Mouse (Mus musculus) G1E (cell line): Measurements from ENCODE around the gene Zfp609. TPM values are rescaled to one million over a fixed set of nuclear protein-coding genes. Genes with fewer than 3 reads are reported as not detected.

ENCODE experiments used
- ATAC-seq: 2 replicates; pipeline ENCODE4 v1.8.0; 2016; ENCODE audit warnings: mild to moderate bottlenecking; ENCODE audit not compliant: insufficient number of reproducible peaks, poor library complexity, low FRiP score, severe bottlenecking; ENCODE audit errors: extremely low read depth
- DNase-seq: peaks from one replicate; pipeline ENCODE4 v3.0.0; 2012; ENCODE audit warnings: low spot score
- H3K27me3 ChIP-seq: 2 replicates; pipeline ENCODE4 v1.6.1; 2012; ENCODE audit warnings: mild to moderate bottlenecking, low read length, inconsistent platforms; ENCODE audit not compliant: insufficient read depth
- H3K36me3 ChIP-seq: replicated peaks from 2 replicates; pipeline ENCODE3; 2012; ENCODE audit warnings: mild to moderate bottlenecking, inconsistent platforms
- H3K4me1 ChIP-seq: 2 replicates; pipeline ENCODE4 v1.6.1; 2012; ENCODE audit warnings: low read depth, low read length, inconsistent platforms, mixed read lengths; ENCODE audit not compliant: insufficient read depth
- H3K4me3 ChIP-seq: 2 replicates; pipeline ENCODE4 v1.5.1; 2012; ENCODE audit warnings: low read depth, mild to moderate bottlenecking, inconsistent platforms, low read length, moderate library complexity, mixed read lengths
- H3K9me3 ChIP-seq: replicated peaks from 2 replicates; pipeline ENCODE4 v1.6.1; 2012; ENCODE audit warnings: inconsistent platforms
- CTCF ChIP-seq: IDR thresholded peaks from 2 replicates; pipeline ENCODE4 v1.5.1; 2012; ENCODE audit warnings: low read depth, low read length, inconsistent platforms, mixed read lengths
- GATA1 ChIP-seq: IDR thresholded peaks from 2 replicates; pipeline ENCODE4 v1.6.1; 2012; ENCODE audit warnings: borderline replicate concordance, low read length, inconsistent platforms, mixed read lengths
- GATA2 ChIP-seq: IDR thresholded peaks from 2 replicates; pipeline ENCODE4 v1.6.1; 2012; ENCODE audit warnings: low read depth, low read length, inconsistent platforms, borderline replicate concordance
- POLR2AphosphoS5 ChIP-seq: IDR thresholded peaks from 2 replicates; pipeline ENCODE4 v1.6.1; 2012; ENCODE audit warnings: low read depth, low read length, inconsistent platforms; ENCODE audit not compliant: insufficient replicate concordance
- TAL1 ChIP-seq: conservative IDR thresholded peaks from 2 replicates; pipeline ENCODE4 v1.6.1; 2012; ENCODE audit warnings: low read depth, low read length, inconsistent platforms, mixed read lengths
- polyA plus RNA-seq: library from polyadenylated mRNA; stranded (reverse); fragments of >175 nt; gene quantifications from 2 replicates; pipeline ENCODE4 v1.2.3, GENCODE M21; 2012
- total RNA-seq, 2 experiments: library from RNA; stranded (forward) in 1 of 2; stranded (reverse) in 1 of 2; fragments of 200-1000 nt in 1 of 2; fragments of >200 nt in 1 of 2; fragmentation: Nextera tagmentation in 1 of 2; gene quantifications; 2 replicates each; pipeline ENCODE4 v1.2.3; 2014 to 2017

Zfp609 gene
- total and polyA plus RNA-seq, 3 experiments: 4.0 to 83.9 (median 60.3) TPM

DNA sequence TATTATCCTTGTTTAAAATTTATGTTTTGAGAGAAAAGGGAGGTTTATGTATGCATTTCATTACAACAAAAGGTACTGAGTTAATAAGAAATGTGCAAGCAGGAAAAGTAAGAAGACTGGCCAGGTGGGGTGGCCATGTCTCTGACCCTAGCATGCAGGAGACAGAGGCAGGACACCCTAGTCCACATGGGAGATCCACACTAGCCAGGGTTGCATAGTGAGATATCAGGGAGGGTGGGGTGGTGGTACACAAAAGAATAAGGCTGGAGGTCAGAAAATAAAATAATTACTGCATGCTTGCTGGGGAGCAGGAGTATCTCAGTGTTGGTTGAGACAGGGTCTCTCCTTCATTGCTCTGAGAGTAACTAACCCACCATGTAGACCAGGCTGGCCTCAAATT is 84.0 kb downstream of the Zfp609 start:
- H3K9me3 ChIP-seq: no peaks in the 10 kb centered on the region
- no peaks in the 10 kb centered on the region for H3K27me3 ChIP-seq
- H3K4me1 ChIP-seq: peaks cover 43% of the 10 kb centered on the region
- DNase-seq: no peak
- H3K36me3 ChIP-seq: peaks cover 36% of the 10 kb centered on the region
- no peak for ATAC-seq
- H3K4me3 ChIP-seq: no peak overlapping the region
- TF ChIP-seq TAL1 (no peak), POLR2AphosphoS5 (no peak), GATA1 (no peak), CTCF (no peak), GATA2 (no peak)

DNA sequence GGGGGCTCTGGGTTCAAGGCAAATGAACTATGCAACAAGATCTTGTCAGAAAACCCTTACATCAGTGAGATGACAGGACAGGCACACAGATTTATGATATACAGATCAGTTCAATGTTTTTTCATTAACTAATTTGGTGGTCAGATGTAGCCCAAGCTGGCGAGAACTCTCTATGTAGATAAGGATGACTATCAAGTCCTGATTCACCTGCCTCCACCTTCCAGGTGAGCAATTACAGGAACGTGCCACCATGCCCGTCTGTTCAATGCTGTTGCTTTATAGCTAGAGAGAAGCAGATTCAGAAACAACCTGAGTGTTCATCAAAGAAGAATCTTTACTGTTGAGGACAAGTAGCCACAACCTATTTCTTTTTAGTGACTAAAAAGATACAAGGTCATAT is 84.6 kb downstream of the Zfp609 start:
- Histone ChIP-seq H3K27me3 (no peaks in the 10 kb centered on the region), H3K4me1 (peaks cover 41% of the 10 kb centered on the region)
- TF ChIP-seq TAL1: no peak
- no peak for TF ChIP-seq GATA2
- no peak for TF ChIP-seq POLR2AphosphoS5
- TF ChIP-seq CTCF: no peak
- TF ChIP-seq GATA1: no peak

DNA sequence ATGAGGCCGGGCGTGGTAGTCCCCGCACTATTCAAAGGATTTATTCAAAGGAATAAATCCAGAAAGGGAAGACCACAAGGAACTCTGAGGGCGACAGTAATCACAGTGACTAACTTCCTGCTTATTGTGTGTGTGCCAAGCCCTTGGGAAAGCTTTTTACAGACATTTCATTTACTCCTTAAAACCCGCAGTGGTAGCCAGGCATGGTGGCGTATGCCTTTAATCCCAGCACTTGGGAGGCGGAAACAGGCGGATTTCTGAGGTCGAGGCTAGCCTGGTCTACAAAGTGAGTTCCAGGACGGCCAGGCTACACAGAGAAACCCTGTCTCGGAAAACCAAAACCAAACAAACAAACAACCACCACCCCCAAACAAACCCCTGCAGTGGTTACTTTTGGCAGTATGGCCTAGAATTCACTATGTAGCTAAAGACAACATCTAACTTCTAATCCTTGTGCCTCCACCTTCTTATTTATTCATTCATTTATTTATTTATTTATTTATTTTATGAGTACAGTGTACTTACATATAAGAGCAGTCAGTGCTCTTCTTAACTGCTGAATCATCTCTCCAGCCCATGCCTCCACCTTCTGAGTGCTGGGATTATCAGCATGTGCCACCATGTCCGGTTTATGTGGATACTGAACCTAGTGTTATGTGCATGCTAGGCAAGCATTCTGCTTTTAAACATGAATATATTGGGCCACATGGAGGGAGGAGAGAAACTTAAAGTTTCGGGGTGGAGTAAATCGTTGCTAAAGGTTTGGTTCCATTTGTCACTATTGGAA is 86.1 kb downstream of the Zfp609 start:
- ATAC-seq: no peak

More for the DNA sequence above, 84.6 kb downstream of the Zfp609 start:
- H3K9me3 ChIP-seq: no peaks in the 10 kb centered on the region
- ATAC-seq (no peak), DNase-seq (no peak)
- H3K36me3 ChIP-seq: peaks cover 36% of the 10 kb centered on the region
- H3K4me3 ChIP-seq: no peak overlapping the region

DNA sequence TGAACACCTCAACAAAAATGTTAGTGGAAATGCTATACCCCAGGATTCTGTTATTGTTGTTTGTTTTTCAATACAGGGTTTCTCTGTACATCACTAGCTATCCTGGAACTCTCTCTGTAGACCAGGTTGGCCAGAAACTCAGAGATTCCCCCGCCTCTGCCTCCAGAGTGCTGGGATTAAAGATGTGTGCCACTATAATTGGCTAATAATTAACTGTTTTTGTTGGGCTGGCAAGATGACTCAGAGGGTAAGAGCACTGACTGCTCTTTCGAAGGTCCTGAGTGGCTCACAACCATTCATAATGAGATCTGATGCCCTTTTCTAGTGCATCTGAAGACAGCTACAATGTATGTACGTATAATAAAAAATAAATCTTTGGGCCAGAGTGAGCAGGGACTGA is 92.4 kb downstream of the Zfp609 start:
- DNase-seq: no peak
- Histone ChIP-seq H3K27me3 (no peaks in the 10 kb centered on the region), H3K4me3 (no peak overlapping the region), H3K9me3 (no peaks in the 10 kb centered on the region), H3K36me3 (peaks cover 55% of the 10 kb centered on the region), H3K4me1 (no peaks in the 10 kb centered on the region)
- ATAC-seq: no peak
- TF ChIP-seq TAL1: no peak
- no peak for TF ChIP-seq GATA1
- no peak for TF ChIP-seq GATA2
- no peak for TF ChIP-seq CTCF
- TF ChIP-seq POLR2AphosphoS5: no peak

More for the DNA sequence above, 86.1 kb downstream of the Zfp609 start:
- Histone ChIP-seq H3K4me3 (no peak overlapping the region), H3K36me3 (peaks cover 40% of the 10 kb centered on the region), H3K27me3 (no peaks in the 10 kb centered on the region), H3K9me3 (no peaks in the 10 kb centered on the region), H3K4me1 (peaks cover 34% of the 10 kb centered on the region)
- DNase-seq: no peak
- TF ChIP-seq TAL1 (no peak), GATA2 (no peak), GATA1 (no peak), CTCF (no peak), POLR2AphosphoS5 (no peak)

DNA sequence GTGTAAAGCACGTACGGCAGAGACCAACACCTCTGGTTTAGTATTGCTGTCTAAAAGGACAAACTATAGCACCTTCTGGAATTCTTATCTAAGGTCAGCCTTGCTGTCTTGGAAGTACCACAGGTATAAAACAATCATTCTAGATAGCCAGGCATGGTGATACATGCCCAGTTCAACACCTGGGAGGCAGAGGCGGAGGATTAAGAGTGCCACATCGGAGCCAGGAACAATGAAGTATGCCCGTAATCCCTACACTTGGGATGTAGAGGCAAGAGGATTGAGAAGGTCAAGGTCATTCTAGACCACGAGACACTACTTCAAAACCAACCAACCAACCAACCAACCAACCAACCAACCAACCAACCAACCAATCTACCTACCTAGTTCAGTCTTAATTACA is 98.8 kb downstream of the Zfp609 start:
- ATAC-seq (no peak), DNase-seq (no peak)
- no peaks in the 10 kb centered on the region for H3K27me3 ChIP-seq
- H3K4me1 ChIP-seq: peaks cover 2% of the 10 kb centered on the region; the same call in 1 of the 2 replicates
- peaks cover 70% of the 10 kb centered on the region for H3K36me3 ChIP-seq
- H3K9me3 ChIP-seq: no peaks in the 10 kb centered on the region
- H3K4me3 ChIP-seq: no peak overlapping the region
- TF ChIP-seq CTCF: no peak
- TF ChIP-seq TAL1: no peak
- TF ChIP-seq POLR2AphosphoS5: no peak
- TF ChIP-seq GATA1: no peak
- no peak for TF ChIP-seq GATA2

DNA sequence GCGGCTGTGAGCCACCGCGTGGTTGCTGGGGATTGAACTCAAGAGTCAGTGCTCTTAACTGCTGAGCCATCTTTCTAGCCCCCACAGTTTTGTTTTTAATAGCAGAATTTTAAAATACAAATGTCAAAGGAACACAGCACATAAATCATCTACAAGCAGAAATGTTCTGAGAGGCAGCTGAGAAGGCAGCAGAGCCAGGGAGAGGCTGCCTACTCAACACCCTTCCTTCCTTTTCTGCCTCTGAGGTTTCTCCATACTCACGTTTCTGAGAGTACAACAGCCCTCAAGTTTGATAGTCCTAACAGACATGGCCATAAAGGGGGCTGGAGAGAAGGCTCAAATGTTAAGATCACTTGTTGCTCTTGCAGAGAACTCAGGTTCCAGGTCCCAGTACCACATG is 99.9 kb downstream of the Zfp609 start:
- Histone ChIP-seq H3K4me1 (peaks cover 3% of the 10 kb centered on the region; the same call in 1 of the 2 replicates), H3K36me3 (peaks cover 70% of the 10 kb centered on the region), H3K27me3 (no peaks in the 10 kb centered on the region), H3K9me3 (no peaks in the 10 kb centered on the region), H3K4me3 (no peak overlapping the region)
- no peak for ATAC-seq
- no peak for DNase-seq
- no peak for TF ChIP-seq GATA1
- no peak for TF ChIP-seq CTCF
- TF ChIP-seq GATA2: no peak
- no peak for TF ChIP-seq TAL1
- no peak for TF ChIP-seq POLR2AphosphoS5
